Mouse (Mus musculus): ENCODE data around the gene Pmp22. TPM values are rescaled to one million over a fixed set of nuclear protein-coding genes. Genes with fewer than 3 reads are reported as not detected.
A peak's percentile ranks its signal among the peaks of the same experiment; 100 is the strongest.

Gene Pmp22
- polyA plus RNA-seq, 1 experiment: 24.6 TPM

- H3K36me3 ChIP-seq (ENCODE audit: control insufficient read depth, insufficient read depth, low read length): no peaks in the 10 kb centered on the region
- DNase-seq (ENCODE audit: low read depth in 1 of 2, low spot score in 2 of 2): no peak
- H3K27ac ChIP-seq (ENCODE audit: insufficient read depth, low read length): peak overlapping the region; percentile 29
- 12% methylated on average over 11 of the region's 11 CpGs for WGBS
- H3K4me1 ChIP-seq (ENCODE audit: control insufficient read depth, insufficient read depth, insufficient read length): no peaks in the 10 kb centered on the region
- TF ChIP-seq POLR2A (IDR thresholded peaks at IDR 0.05; ENCODE audit: low read depth, low read length): no peak
- TF ChIP-seq CTCF (IDR thresholded peaks at IDR 0.05; ENCODE audit: extremely low read depth, insufficient read depth, insufficient read length, insufficient replicate concordance): no peak
- H3K4me3 ChIP-seq (ENCODE audit: extremely low read depth, insufficient read depth, insufficient read length): peak overlapping the region; percentile 35; the same call in 1 of the 2 replicates
- H3K27me3 ChIP-seq (ENCODE audit: control insufficient read depth, insufficient read depth, low read length): peaks cover 2% of the 10 kb centered on the region; the same call in 1 of the 2 replicates
Observed at GRCm38 (mm10) chr11:63131693-63132040, 2.9 kb downstream of the Pmp22 start.

- H3K4me1 ChIP-seq (ENCODE audit: control insufficient read depth, insufficient read depth, insufficient read length): no peaks in the 10 kb centered on the region
- no peaks in the 10 kb centered on the region for H3K36me3 ChIP-seq (ENCODE audit: control insufficient read depth, insufficient read depth, low read length)
- H3K4me3 ChIP-seq (ENCODE audit: extremely low read depth, insufficient read depth, insufficient read length): peak overlapping the region; percentile 28; the same call in 1 of the 2 replicates
- DNase-seq (ENCODE audit: low read depth in 1 of 2, low spot score in 2 of 2): no peak
- no peak for TF ChIP-seq CTCF (IDR thresholded peaks at IDR 0.05; ENCODE audit: extremely low read depth, insufficient read depth, insufficient read length, insufficient replicate concordance)
- TF ChIP-seq POLR2A (IDR thresholded peaks at IDR 0.05; ENCODE audit: low read depth, low read length): no peak
- peaks cover 2% of the 10 kb centered on the region; the same call in 1 of the 2 replicates for H3K27me3 ChIP-seq (ENCODE audit: control insufficient read depth, insufficient read depth, low read length)
- WGBS: 6% methylated on average over 11 of the region's 11 CpGs
- peak overlapping the region; percentile 58; the same call in 1 of the 2 replicates for H3K27ac ChIP-seq (ENCODE audit: insufficient read depth, low read length)
Observed at GRCm38 (mm10) chr11:63132151-63132500, 3.3 kb downstream of the Pmp22 start.

GRCm38 (mm10) chr11:63132501-63133435 is 4.0 kb downstream of the Pmp22 start:
- H3K27me3 ChIP-seq (ENCODE audit: control insufficient read depth, insufficient read depth, low read length): peaks cover 2% of the 10 kb centered on the region; the same call in 1 of the 2 replicates
- WGBS: 6% methylated on average over 66 of the region's 66 CpGs

GRCm38 (mm10) chr11:63134021-63134420 is 5.2 kb downstream of the Pmp22 start:
- Histone ChIP-seq H3K4me3 (ENCODE audit: extremely low read depth, insufficient read depth, insufficient read length) (no peak overlapping the region), H3K27me3 (ENCODE audit: control insufficient read depth, insufficient read depth, low read length) (0 out of 2 replicates have a peak, but pooled peaks cover 2% of the 10 kb centered on the region), H3K36me3 (ENCODE audit: control insufficient read depth, insufficient read depth, low read length) (no peaks in the 10 kb centered on the region), H3K27ac (ENCODE audit: insufficient read depth, low read length) (no peak overlapping the region), H3K4me1 (ENCODE audit: control insufficient read depth, insufficient read depth, insufficient read length) (no peaks in the 10 kb centered on the region)
- TF ChIP-seq CTCF (IDR thresholded peaks at IDR 0.05; ENCODE audit: extremely low read depth, insufficient read depth, insufficient read length, insufficient replicate concordance) (no peak), POLR2A (IDR thresholded peaks at IDR 0.05; ENCODE audit: low read depth, low read length) (no peak)
- 84% methylated on average over 5 of the region's 5 CpGs for WGBS
- DNase-seq (ENCODE audit: low read depth in 1 of 2, low spot score in 2 of 2): no peak

More at GRCm38 (mm10) chr11:63132501-63133435, 4.0 kb downstream of the Pmp22 start:
- Histone ChIP-seq H3K36me3 (ENCODE audit: control insufficient read depth, insufficient read depth, low read length) (no peaks in the 10 kb centered on the region), H3K4me1 (ENCODE audit: control insufficient read depth, insufficient read depth, insufficient read length) (no peaks in the 10 kb centered on the region), H3K27ac (ENCODE audit: insufficient read depth, low read length) (peak overlapping the region; percentile 58), H3K4me3 (ENCODE audit: extremely low read depth, insufficient read depth, insufficient read length) (peak overlapping the region; percentile 28; the same call in 1 of the 2 replicates)
- TF ChIP-seq CTCF (IDR thresholded peaks at IDR 0.05; ENCODE audit: extremely low read depth, insufficient read depth, insufficient read length, insufficient replicate concordance): no peak
- no peak for TF ChIP-seq POLR2A (IDR thresholded peaks at IDR 0.05; ENCODE audit: low read depth, low read length)
- DNase-seq (ENCODE audit: low read depth in 1 of 2, low spot score in 2 of 2): peak in 1 of 2 experiments; percentile 6

GRCm38 (mm10) chr11:63134742-63135482 is 6.1 kb downstream of the Pmp22 start:
- no peaks in the 10 kb centered on the region for H3K36me3 ChIP-seq (ENCODE audit: control insufficient read depth, insufficient read depth, low read length)
- 73% methylated on average over 15 of the region's 15 CpGs for WGBS
- TF ChIP-seq CTCF (IDR thresholded peaks at IDR 0.05; ENCODE audit: extremely low read depth, insufficient read depth, insufficient read length, insufficient replicate concordance): no peak
- TF ChIP-seq POLR2A (IDR thresholded peaks at IDR 0.05; ENCODE audit: low read depth, low read length): no peak
- no peak for DNase-seq (ENCODE audit: low read depth in 1 of 2, low spot score in 2 of 2)
- no peaks in the 10 kb centered on the region for H3K4me1 ChIP-seq (ENCODE audit: control insufficient read depth, insufficient read depth, insufficient read length)
- no peak overlapping the region for H3K27ac ChIP-seq (ENCODE audit: insufficient read depth, low read length)
- H3K4me3 ChIP-seq (ENCODE audit: extremely low read depth, insufficient read depth, insufficient read length): no peak overlapping the region
- H3K27me3 ChIP-seq (ENCODE audit: control insufficient read depth, insufficient read depth, low read length): 0 out of 2 replicates have a peak, but pooled peaks cover 2% of the 10 kb centered on the region

- no peak for TF ChIP-seq POLR2A (IDR thresholded peaks at IDR 0.05; ENCODE audit: low read depth, low read length)
- TF ChIP-seq CTCF (IDR thresholded peaks at IDR 0.05; ENCODE audit: extremely low read depth, insufficient read depth, insufficient read length, insufficient replicate concordance): peak; percentile 96; the same call in 1 of the 2 replicates
- Histone ChIP-seq H3K36me3 (ENCODE audit: control insufficient read depth, insufficient read depth, low read length) (no peaks in the 10 kb centered on the region), H3K27ac (ENCODE audit: insufficient read depth, low read length) (no peak overlapping the region), H3K27me3 (ENCODE audit: control insufficient read depth, insufficient read depth, low read length) (0 out of 2 replicates have a peak, but pooled peaks cover 2% of the 10 kb centered on the region), H3K4me1 (ENCODE audit: control insufficient read depth, insufficient read depth, insufficient read length) (no peaks in the 10 kb centered on the region), H3K4me3 (ENCODE audit: extremely low read depth, insufficient read depth, insufficient read length) (no peak overlapping the region)
- peak; percentile 15 to 68 for DNase-seq (ENCODE audit: low read depth in 1 of 2, low spot score in 2 of 2)
- 7% methylated on average over 8 of the region's 8 CpGs for WGBS
Observed at GRCm38 (mm10) chr11:63135622-63136021, 6.8 kb downstream of the Pmp22 start.
